Comparison of ENCODE assay signal across 8 mouse cellular contexts in genomic region chr11:32383341-32384134, GRCm38 (mm10). TPM values are rescaled to one million over a fixed set of nuclear protein-coding genes. Genes with fewer than 3 reads are reported as not detected.
DNase-seq lines count a peak whose midpoint lies in the region; ATAC-seq and TF ChIP-seq lines count a peak whose summit lies in the region.

No protein-coding gene starts in this region.

- ATAC-seq in heart, embryonic 15.5 days (replicated peaks; ENCODE audit: insufficient number of reproducible peaks, insufficient read depth, low FRiP score, low read depth): peak; percentile 87

- H3K36me3 ChIP-seq in heart, embryonic 15.5 days: 0 out of 2 replicates have a peak, but pooled peaks cover 10% of the 10 kb centered on the region
- H3K36me3 ChIP-seq in thymus, adult 2 months (ENCODE audit: control insufficient read depth, insufficient read depth, low read length): no peaks in the 10 kb centered on the region

- 40% methylated on average over 10 of the region's 10 CpGs for WGBS in heart, embryonic 15.5 days
- 82% methylated on average over 10 of the region's 10 CpGs for WGBS in thymus, adult 2 months

- H3K4me2 ChIP-seq in heart, embryonic 15.5 days: no peak overlapping the region; the same call in 1 of the 2 replicates

- peak; percentile 31 for DNase-seq in right cerebral cortex, adult 18-20 months
- DNase-seq in right cerebral cortex, postnatal 25 days: no peak
- peak; percentile 79 for DNase-seq in kidney, postnatal 10 days
- peak; percentile 70 for DNase-seq in mesoderm, embryonic 11.5 days (ENCODE audit: low read depth, low spot score)
- peak; percentile 64 for DNase-seq in testis, postnatal 10 days (ENCODE audit: low spot score)
- no peak for DNase-seq in thymus, adult 2 months

- TF ChIP-seq POLR2A in embryonic fibroblast, embryonic 13.5 days (IDR thresholded peaks at IDR 0.05; ENCODE audit: low read depth, low read length): no peak
- no peak for TF ChIP-seq POLR2A in thymus, adult 2 months (IDR thresholded peaks at IDR 0.05; ENCODE audit: control insufficient read depth, extremely low read depth, insufficient read depth, low read length, poor library complexity)

- no peaks in the 10 kb centered on the region for H3K27me3 ChIP-seq in heart, embryonic 15.5 days
- no peaks in the 10 kb centered on the region for H3K27me3 ChIP-seq in thymus, adult 2 months (ENCODE audit: control insufficient read depth, insufficient read depth, low read length)

- peaks cover 6% of the 10 kb centered on the region for H3K4me1 ChIP-seq in embryonic fibroblast, embryonic 13.5 days (ENCODE audit: control insufficient read depth, insufficient read depth, low read length)
- H3K4me1 ChIP-seq in heart, embryonic 15.5 days (replicated peaks): peaks cover 12% of the 10 kb centered on the region; the same call in 1 of the 2 replicates
- no peaks in the 10 kb centered on the region for H3K4me1 ChIP-seq in thymus, adult 2 months (replicated peaks; ENCODE audit: control insufficient read depth, insufficient read depth, low read length)

- peak overlapping the region; percentile 87 for H3K27ac ChIP-seq in embryonic fibroblast, embryonic 13.5 days (ENCODE audit: insufficient read depth, low read length)
- H3K27ac ChIP-seq in heart, embryonic 15.5 days: peak overlapping the region; percentile 87
- H3K27ac ChIP-seq in thymus, adult 2 months (ENCODE audit: control insufficient read depth, insufficient read depth, low read length): no peak overlapping the region

- no peak for TF ChIP-seq CTCF in embryonic fibroblast, embryonic 13.5 days (IDR thresholded peaks at IDR 0.05; ENCODE audit: borderline replicate concordance, insufficient read depth, low read length)
- no peak for TF ChIP-seq CTCF in thymus, adult 2 months (IDR thresholded peaks at IDR 0.05; ENCODE audit: borderline replicate concordance, control insufficient read depth, extremely low read depth, insufficient read depth, low read length, poor library complexity)

- no peak overlapping the region for H3K4me3 ChIP-seq in embryonic fibroblast, embryonic 13.5 days (ENCODE audit: insufficient read depth, low read length)
- no peak overlapping the region for H3K4me3 ChIP-seq in heart, embryonic 15.5 days
- H3K4me3 ChIP-seq in thymus, adult 2 months (ENCODE audit: control insufficient read depth, insufficient read depth, low read length): no peak overlapping the region

- no peaks in the 10 kb centered on the region for H3K9me3 ChIP-seq in heart, embryonic 15.5 days (replicated peaks)

- no peak overlapping the region for H3K9ac ChIP-seq in heart, embryonic 15.5 days

RNA-seq across cellular contexts. Expression of gene Sh3pxd2b, which starts 35.9 kb away (rescaled TPM):
- 53.6 and 58.8 TPM in 2 replicates for polyA plus RNA-seq in embryonic fibroblast, embryonic 13.5 days (2011; ENCODE audit: insufficient read length, low read depth, missing spikeins)
- 9.3 and 15.5 TPM in 2 replicates for polyA plus RNA-seq in heart, embryonic 15.5 days (2015; fragmentation: Nextera tagmentation; extraction: Ambion mirVana)
- polyA plus RNA-seq in thymus, adult 2 months (2012; rRNA removed): 6.8 and 7.5 TPM in 2 replicates

Comparison
In these comparisons a context has a peak if more than half of its experiments do, and no peak if none do; other contexts are left out.
1. DNase-seq: peak in right cerebral cortex, adult 18-20 months (single experiment), kidney, postnatal 10 days (single experiment), mesoderm, embryonic 11.5 days (single experiment) and testis, postnatal 10 days (single experiment); none in right cerebral cortex, postnatal 25 days (single experiment) and thymus, adult 2 months (single experiment).